In genomic region chr19:53071651-53072050, GRCm38 (mm10) we compare ENCODE assay signal across 19 mouse cellular contexts. TPM values are rescaled to one million over a fixed set of nuclear protein-coding genes. Genes with fewer than 3 reads are reported as not detected.
A peak's percentile ranks its signal among the peaks of the same experiment; 100 is the strongest.
DNase-seq lines count a peak whose midpoint lies in the region; ATAC-seq lines count a peak whose summit lies in the region.
"Had no signal": no experiment of that assay in that cellular context is flagged by ENCODE, and none has a peak within 500 bp of the region (broad histone marks: within the 10 kb centered on the region; RNA-seq: fewer than 3 reads in every experiment).

No protein-coding gene starts in this region.

- no peak for DNase-seq in forebrain, embryonic 14.5 days (ENCODE audit: low spot score)
- no peak for DNase-seq in heart, postnatal 10 days
- no peak for DNase-seq in limb, embryonic 10.5 days (ENCODE audit: low spot score)
- DNase-seq: embryo, embryonic 11 days; kidney, postnatal 14 days; liver; liver, postnatal 0 days; right cerebral cortex, postnatal 14 days had no signal

- ATAC-seq in forebrain, embryonic 15.5 days (replicated peaks), result no peak
- no peak for ATAC-seq in forebrain, embryonic 14.5 days
- no peak for ATAC-seq in heart, embryonic 14.5 days (ENCODE audit: insufficient number of reproducible peaks, insufficient read depth, low FRiP score, low read depth)
- ATAC-seq in limb, embryonic 12.5 days (ENCODE audit: insufficient number of reproducible peaks, insufficient read depth, low FRiP score, low TSS enrichment, low read depth), result no peak
- no peak for ATAC-seq in limb, embryonic 15.5 days (ENCODE audit: insufficient number of reproducible peaks, low FRiP score, low TSS enrichment, low read depth)
- ATAC-seq in hindbrain, embryonic 13.5 days (ENCODE audit: low FRiP score), result no peak
- ATAC-seq: CD4-positive, CD25-positive, alpha-beta regulatory T cell, adult 4 months; intestine, embryonic 15.5 days; liver, postnatal 0 days; midbrain, embryonic 13.5 days had no signal

- intact Hi-C loops in heart, postnatal 10 days (cut with DNase I), result no loop called here

- H3K4me3 ChIP-seq in forebrain, embryonic 15.5 days, result no peak overlapping the region
- H3K4me3 ChIP-seq in forebrain, embryonic 14.5 days (ENCODE audit: low read depth, low read length), result no peak overlapping the region
- H3K4me3 ChIP-seq in heart, embryonic 14.5 days (ENCODE audit: control insufficient read depth in 1 of 2, insufficient read depth in 1 of 2, low read depth in 1 of 2, low read length in 2 of 2), result no peak overlapping the region
- H3K4me3 ChIP-seq in limb, embryonic 12.5 days (replicated peaks), result no peak overlapping the region
- H3K4me3 ChIP-seq in limb, embryonic 10.5 days, result no peak overlapping the region
- H3K4me3 ChIP-seq in limb, embryonic 15.5 days, result no peak overlapping the region
- H3K4me3 ChIP-seq in hindbrain, embryonic 13.5 days, result no peak overlapping the region
- H3K4me3 ChIP-seq: hindbrain, embryonic 12.5 days; intestine, embryonic 15.5 days; midbrain, embryonic 13.5 days had no signal

- no peaks in the 10 kb centered on the region for H3K9me3 ChIP-seq in forebrain, embryonic 15.5 days
- no peaks in the 10 kb centered on the region for H3K9me3 ChIP-seq in forebrain, embryonic 14.5 days (replicated peaks; ENCODE audit: control insufficient read depth, low read length)
- no peaks in the 10 kb centered on the region for H3K9me3 ChIP-seq in heart, embryonic 14.5 days (ENCODE audit: control insufficient read depth, low read length)
- no peaks in the 10 kb centered on the region; the same call in 1 of the 2 replicates for H3K9me3 ChIP-seq in limb, embryonic 12.5 days
- H3K9me3 ChIP-seq in limb, embryonic 10.5 days (replicated peaks), result no peaks in the 10 kb centered on the region
- H3K9me3 ChIP-seq in limb, embryonic 15.5 days, result no peaks in the 10 kb centered on the region
- H3K9me3 ChIP-seq in hindbrain, embryonic 13.5 days, result no peaks in the 10 kb centered on the region
- H3K9me3 ChIP-seq: hindbrain, embryonic 12.5 days; intestine, embryonic 15.5 days; midbrain, embryonic 13.5 days had no signal

- no peak overlapping the region for H3K9ac ChIP-seq in forebrain, embryonic 15.5 days (replicated peaks)
- H3K9ac ChIP-seq in forebrain, embryonic 14.5 days (ENCODE audit: low read length), result no peak overlapping the region
- H3K9ac ChIP-seq in heart, embryonic 14.5 days (ENCODE audit: low read length), result no peak overlapping the region
- H3K9ac ChIP-seq in limb, embryonic 12.5 days (replicated peaks), result no peak overlapping the region
- no peak overlapping the region for H3K9ac ChIP-seq in limb, embryonic 15.5 days
- H3K9ac ChIP-seq in hindbrain, embryonic 13.5 days, result no peak overlapping the region
- H3K9ac ChIP-seq: hindbrain, embryonic 12.5 days; intestine, embryonic 15.5 days; liver, postnatal 0 days; midbrain, embryonic 13.5 days had no signal

- no peaks in the 10 kb centered on the region for H3K27me3 ChIP-seq in forebrain, embryonic 15.5 days
- H3K27me3 ChIP-seq in forebrain, embryonic 14.5 days (replicated peaks; ENCODE audit: control insufficient read depth, insufficient read depth, low read length), result no peaks in the 10 kb centered on the region
- no peaks in the 10 kb centered on the region for H3K27me3 ChIP-seq in heart, embryonic 14.5 days (ENCODE audit: control insufficient read depth, insufficient read depth, low read length)
- no peaks in the 10 kb centered on the region for H3K27me3 ChIP-seq in limb, embryonic 12.5 days
- no peaks in the 10 kb centered on the region for H3K27me3 ChIP-seq in limb, embryonic 10.5 days (ENCODE audit: low read depth, poor library complexity, severe bottlenecking)
- H3K27me3 ChIP-seq in limb, embryonic 15.5 days, result no peaks in the 10 kb centered on the region
- H3K27me3 ChIP-seq in hindbrain, embryonic 13.5 days, result no peaks in the 10 kb centered on the region
- H3K27me3 ChIP-seq: hindbrain, embryonic 12.5 days; intestine, embryonic 15.5 days; midbrain, embryonic 13.5 days had no signal

- no peaks in the 10 kb centered on the region for H3K36me3 ChIP-seq in forebrain, embryonic 15.5 days
- H3K36me3 ChIP-seq in forebrain, embryonic 14.5 days (ENCODE audit: control insufficient read depth, insufficient read depth, low read length), result no peaks in the 10 kb centered on the region
- no peaks in the 10 kb centered on the region for H3K36me3 ChIP-seq in heart, embryonic 14.5 days (ENCODE audit: control insufficient read depth, insufficient read depth, low read length)
- no peaks in the 10 kb centered on the region for H3K36me3 ChIP-seq in limb, embryonic 12.5 days
- H3K36me3 ChIP-seq in limb, embryonic 10.5 days, result no peaks in the 10 kb centered on the region
- H3K36me3 ChIP-seq in limb, embryonic 15.5 days, result no peaks in the 10 kb centered on the region
- H3K36me3 ChIP-seq in hindbrain, embryonic 13.5 days, result no peaks in the 10 kb centered on the region
- H3K36me3 ChIP-seq: G1E; hindbrain, embryonic 12.5 days; intestine, embryonic 15.5 days; midbrain, embryonic 13.5 days had no signal

- H3K27ac ChIP-seq in forebrain, embryonic 15.5 days (replicated peaks), result peak overlapping the region; percentile 39
- no peak overlapping the region for H3K27ac ChIP-seq in forebrain, embryonic 14.5 days (ENCODE audit: low read depth, low read length)
- peak overlapping the region; percentile 10 to 14; a peak in 2 of 4 replicates for H3K27ac ChIP-seq in heart, embryonic 14.5 days (replicated peaks in 1 of 2; ENCODE audit: control insufficient read depth in 1 of 2, insufficient read depth in 1 of 2, low read depth in 2 of 2, low read length in 2 of 2)
- H3K27ac ChIP-seq in limb, embryonic 12.5 days, result peak overlapping the region; percentile 63
- H3K27ac ChIP-seq in limb, embryonic 10.5 days, result no peak overlapping the region
- H3K27ac ChIP-seq in limb, embryonic 15.5 days, result 0 out of 2 replicates have a peak overlapping the region, but pooled peaks have one; percentile 30
- H3K27ac ChIP-seq in hindbrain, embryonic 13.5 days, result no peak overlapping the region
- H3K27ac ChIP-seq: hindbrain, embryonic 12.5 days; intestine, embryonic 15.5 days; macrophage; midbrain, embryonic 13.5 days had no signal

- H3K4me1 ChIP-seq in forebrain, embryonic 15.5 days, result peaks cover 22% of the 10 kb centered on the region
- no peaks in the 10 kb centered on the region for H3K4me1 ChIP-seq in forebrain, embryonic 14.5 days (ENCODE audit: control insufficient read depth, insufficient read depth, low read length)
- H3K4me1 ChIP-seq in heart, embryonic 14.5 days (ENCODE audit: control insufficient read depth in 2 of 2, insufficient read depth in 2 of 2, low read length in 2 of 2), result peaks cover 22 to 41% of the 10 kb centered on the region in 2 experiments
- peaks cover 43% of the 10 kb centered on the region for H3K4me1 ChIP-seq in limb, embryonic 12.5 days (replicated peaks)
- peaks cover 26% of the 10 kb centered on the region for H3K4me1 ChIP-seq in limb, embryonic 10.5 days
- peaks cover 45% of the 10 kb centered on the region for H3K4me1 ChIP-seq in limb, embryonic 15.5 days
- H3K4me1 ChIP-seq in hindbrain, embryonic 13.5 days (replicated peaks), result no peaks in the 10 kb centered on the region
- H3K4me1 ChIP-seq: midbrain, embryonic 13.5 days had no signal

- no peak overlapping the region for H3K4me2 ChIP-seq in forebrain, embryonic 15.5 days (replicated peaks)
- no peak overlapping the region for H3K4me2 ChIP-seq in forebrain, embryonic 14.5 days (ENCODE audit: low read length)
- no peak overlapping the region for H3K4me2 ChIP-seq in heart, embryonic 14.5 days (ENCODE audit: low read length)
- no peak overlapping the region for H3K4me2 ChIP-seq in limb, embryonic 12.5 days
- no peak overlapping the region for H3K4me2 ChIP-seq in limb, embryonic 15.5 days
- H3K4me2 ChIP-seq in hindbrain, embryonic 13.5 days, result no peak overlapping the region
- H3K4me2 ChIP-seq: hindbrain, embryonic 12.5 days; intestine, embryonic 15.5 days; midbrain, embryonic 13.5 days had no signal

- WGBS in forebrain, embryonic 15.5 days, result 27% methylated on average over 5 of the region's 5 CpGs
- WGBS in forebrain, embryonic 14.5 days, result 40% methylated on average over 5 of the region's 5 CpGs
- WGBS in heart, embryonic 14.5 days, result 41% methylated on average over 5 of the region's 5 CpGs
- whole genome bisulfite sequencing in limb, embryonic 12.5 days, result 44% methylated on average over 5 of the region's 5 CpGs
- WGBS in limb, embryonic 10.5 days, result 79% methylated on average over 5 of the region's 5 CpGs
- WGBS in limb, embryonic 15.5 days, result 21% methylated on average over 5 of the region's 5 CpGs
- 69% methylated on average over 5 of the region's 5 CpGs for WGBS in hindbrain, embryonic 13.5 days

RNA-seq across cellular contexts. Expression of gene Xpnpep1, which starts 31.6 kb away (rescaled TPM):
- polyA plus RNA-seq in forebrain, embryonic 15.5 days (2015; fragmentation: Nextera tagmentation; extraction: Ambion mirVana), result 130 and 136 TPM in 2 replicates
- polyA plus RNA-seq in forebrain, embryonic 14.5 days (2014; fragmentation: Nextera tagmentation; extraction: Ambion mirVana), result 155 and 158 TPM in 2 replicates
- polyA plus RNA-seq in heart, embryonic 14.5 days (2014; fragmentation: Nextera tagmentation; extraction: Ambion mirVana), result 151 and 159 TPM in 2 replicates
- total RNA-seq in heart, postnatal 10 days (2021), result 100 to 1,000 TPM; 124 to 125 TPM
- 146 and 150 TPM in 2 replicates for polyA plus RNA-seq in limb, embryonic 12.5 days (2016; fragmentation: Nextera tagmentation; extraction: Ambion mirVana)
- 138 and 152 TPM in 2 replicates for polyA plus RNA-seq in limb, embryonic 10.5 days (2016; fragmentation: Nextera tagmentation; extraction: Ambion mirVana)
- 144 and 161 TPM in 2 replicates for polyA plus RNA-seq in limb, embryonic 15.5 days (2015; fragmentation: Nextera tagmentation; extraction: Ambion mirVana)
- 132 and 138 TPM in 2 replicates for polyA plus RNA-seq in hindbrain, embryonic 13.5 days (2015; fragmentation: Nextera tagmentation; extraction: Ambion mirVana)

Comparison
In these comparisons a context has a peak if more than half of its experiments do, and no peak if none do; other contexts are left out.
1. H3K27ac ChIP-seq: peak in forebrain, embryonic 15.5 days (single experiment), heart, embryonic 14.5 days (2 of 2), limb, embryonic 12.5 days (single experiment) and limb, embryonic 15.5 days (single experiment); none in forebrain, embryonic 14.5 days (single experiment), limb, embryonic 10.5 days (single experiment) and hindbrain, embryonic 13.5 days (single experiment).